Mouse (Mus musculus): Measurements from ENCODE around the gene Gbf1.
"Not testable (repeated sequence)": the region's sequence is repeated elsewhere in the genome, so short reads cannot be mapped to it uniquely, and the experiment has no call there.

The Gbf1 gene

DNA sequence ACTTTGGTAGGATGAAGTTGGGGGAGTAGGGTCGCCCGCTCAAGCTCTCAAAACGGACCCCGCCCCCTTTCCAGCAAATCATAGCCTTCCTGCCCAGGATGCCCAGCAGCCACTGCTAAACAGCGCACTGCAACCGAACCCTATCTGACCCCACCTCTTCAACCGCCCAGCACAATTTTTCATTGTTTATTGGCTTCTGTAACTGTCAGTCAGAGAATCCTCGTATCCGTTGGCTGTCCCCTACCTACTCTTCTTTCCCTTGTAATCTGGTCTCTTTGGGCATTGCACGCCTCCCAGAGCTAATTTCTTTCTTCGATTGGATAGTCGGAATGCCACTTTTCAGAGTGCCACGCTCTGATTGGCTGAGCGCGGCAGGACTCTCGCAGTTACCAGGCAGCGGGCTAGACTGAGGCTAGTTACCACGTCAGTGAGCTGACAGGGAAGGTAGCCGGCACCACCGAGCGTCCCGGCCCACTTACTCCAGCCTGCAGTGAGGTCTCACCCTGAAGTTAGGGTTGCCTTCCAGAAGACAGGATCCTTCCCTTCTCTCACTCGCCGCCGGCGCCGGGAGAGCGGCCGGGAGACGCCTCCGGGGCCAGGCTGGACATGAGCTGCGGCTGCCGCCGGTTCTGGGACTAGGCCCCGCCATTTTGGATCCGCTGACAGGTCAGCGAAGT lies at the start of gene Gbf1:
Gene Gbf1 (plus strand): TSS at position 383 of the 677 bp plus-strand sequence.
- DNase-seq: peak; percentile 92 to 96

DNA sequence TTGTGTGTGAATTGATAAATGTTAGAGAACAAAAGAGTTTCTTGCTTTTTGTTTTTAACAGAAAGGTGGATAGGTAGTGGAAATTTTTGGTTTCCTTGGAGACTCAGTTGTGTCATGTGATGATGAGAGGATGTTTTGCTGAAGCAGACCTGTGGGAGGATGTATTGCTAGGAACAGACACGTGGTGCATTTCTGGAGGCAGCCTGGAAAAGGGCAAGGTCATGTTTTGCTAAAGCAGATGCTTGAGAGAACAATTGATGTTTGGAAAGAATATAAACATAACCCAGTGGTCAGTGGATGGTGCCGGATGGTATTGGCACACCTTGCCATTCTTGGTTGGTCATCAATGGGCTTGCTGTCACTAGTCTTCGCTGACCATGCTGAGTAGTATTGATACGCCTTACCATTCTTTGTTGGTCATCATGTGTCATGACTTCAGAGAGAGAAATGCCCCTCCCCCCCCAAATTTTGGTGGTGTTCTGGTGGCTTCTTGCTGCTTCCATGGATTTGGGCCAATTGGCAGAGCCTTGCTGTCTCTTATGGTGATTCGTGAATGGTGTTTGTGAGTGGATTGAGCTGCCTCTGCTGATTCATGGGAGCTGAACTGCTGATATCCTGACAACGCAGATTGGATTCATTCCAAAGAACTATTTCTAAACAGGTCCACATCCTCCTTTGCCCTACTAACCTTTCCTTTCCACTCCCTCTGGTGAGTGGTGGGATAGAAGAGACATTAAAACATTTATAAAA lies 48.7 kb upstream of the Gbf1 start:
- no peak for DNase-seq

- DNase-seq: no peak
These were observed 48.1 kb upstream of the Gbf1 start for GRCm38 (mm10) chr19:46104187-46104557.

DNA sequence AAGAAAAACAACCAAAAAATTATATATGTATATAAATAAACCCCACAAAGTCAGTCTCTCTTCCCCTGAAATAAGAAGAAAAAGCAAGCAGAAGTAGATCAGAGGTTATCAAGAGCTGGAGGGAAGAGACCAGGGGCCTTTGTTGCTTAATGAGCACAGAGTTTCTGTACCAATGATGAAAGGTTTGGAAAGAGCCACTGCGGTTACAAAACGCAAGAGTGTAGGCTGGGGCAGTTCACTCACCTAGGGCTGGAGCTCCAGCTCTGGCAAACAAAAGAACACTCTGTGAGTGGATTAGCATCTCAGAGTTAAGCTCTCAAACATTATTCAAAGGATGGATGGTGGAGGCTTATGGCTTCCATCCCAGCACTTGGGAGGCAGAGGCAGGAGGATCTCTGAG lies 42.1 kb upstream of the Gbf1 start:
- DNase-seq: no peak

DNA sequence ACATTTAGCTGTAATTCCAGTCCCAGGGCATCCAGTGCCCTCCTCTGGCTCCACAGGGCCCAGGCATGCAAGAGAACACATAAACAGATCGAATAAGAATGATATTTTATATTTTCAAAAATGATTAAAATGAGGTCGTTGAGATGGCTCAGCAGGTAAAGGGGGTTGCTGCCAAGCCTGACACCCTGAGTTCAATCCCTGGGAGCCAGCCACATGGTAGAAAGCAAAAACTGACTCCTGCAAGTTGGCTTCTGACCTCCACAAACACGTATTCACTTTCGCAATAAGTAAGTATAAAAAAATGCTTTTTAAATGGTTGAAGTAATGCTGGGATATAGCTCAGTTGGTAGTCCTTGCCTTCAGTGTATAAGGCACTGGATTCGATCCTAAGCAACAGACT lies 41.5 kb upstream of the Gbf1 start:
- no peak for DNase-seq

- no peak for DNase-seq
These were observed 37.7 kb upstream of the Gbf1 start for GRCm38 (mm10) chr19:46114617-46115016.

DNA sequence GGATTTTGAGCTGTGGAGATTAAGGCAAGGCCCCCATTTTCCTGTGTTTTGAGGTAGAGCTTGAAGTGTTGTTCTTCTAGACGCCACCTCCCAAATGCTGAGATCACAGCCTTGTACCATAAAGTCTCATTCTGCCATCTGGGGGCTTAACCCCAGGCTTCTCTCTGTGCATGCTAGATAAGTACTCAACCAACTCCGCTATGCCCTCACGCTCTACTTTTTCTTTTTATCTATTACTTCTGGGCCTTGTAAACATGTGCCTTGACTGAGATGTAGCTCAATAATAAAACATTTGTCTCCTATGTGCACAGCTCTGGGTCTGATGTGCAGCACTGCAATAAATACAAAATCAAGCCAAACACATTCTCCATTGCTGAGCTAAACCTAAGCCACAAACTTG lies 32.9 kb upstream of the Gbf1 start:
- no peak for DNase-seq

DNA sequence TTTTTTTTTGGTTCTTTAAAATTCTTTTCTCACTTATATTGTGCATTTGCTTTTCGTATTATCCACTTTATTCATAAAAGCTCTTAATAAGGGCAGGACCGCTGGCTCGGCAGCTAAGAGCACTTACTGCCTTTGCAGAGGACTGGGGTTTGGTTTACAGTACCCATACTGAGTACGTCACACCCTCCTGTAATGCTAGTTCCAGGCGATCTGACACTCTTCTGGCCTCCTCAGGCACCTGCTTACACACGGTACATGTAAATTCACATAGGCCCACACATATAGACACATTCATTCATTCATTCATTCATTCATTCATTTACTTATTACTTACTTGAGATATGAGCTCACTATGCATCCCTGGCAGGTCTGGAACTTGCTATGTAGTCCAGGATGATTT lies 31.4 kb upstream of the Gbf1 start:
- no peak for DNase-seq

- no peak for DNase-seq
These were observed 28.4 kb upstream of the Gbf1 start for GRCm38 (mm10) chr19:46123876-46124275.

DNA sequence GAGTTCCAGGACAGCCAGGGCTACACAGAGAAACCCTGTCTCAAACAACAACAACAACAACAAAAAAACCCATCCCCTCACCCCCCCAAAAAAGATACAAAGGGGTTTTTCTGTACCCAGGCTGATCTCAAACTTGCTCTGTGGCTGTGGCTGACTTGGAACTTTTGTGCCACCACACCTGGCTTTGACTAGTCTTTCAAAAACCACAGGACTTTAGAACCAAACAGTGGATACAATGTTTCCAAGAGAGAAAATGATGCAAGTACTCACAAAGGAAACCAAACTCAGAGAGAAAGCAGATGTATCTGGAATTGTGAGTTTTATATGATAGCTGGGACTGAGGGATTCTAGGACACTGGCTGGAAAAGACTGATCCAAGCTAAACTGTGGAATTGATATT lies 27.7 kb upstream of the Gbf1 start:
- no peak for DNase-seq

GRCm38 (mm10) chr19:46126301-46126700 lies 26.0 kb upstream of the Gbf1 start:
- no peak for DNase-seq

DNA sequence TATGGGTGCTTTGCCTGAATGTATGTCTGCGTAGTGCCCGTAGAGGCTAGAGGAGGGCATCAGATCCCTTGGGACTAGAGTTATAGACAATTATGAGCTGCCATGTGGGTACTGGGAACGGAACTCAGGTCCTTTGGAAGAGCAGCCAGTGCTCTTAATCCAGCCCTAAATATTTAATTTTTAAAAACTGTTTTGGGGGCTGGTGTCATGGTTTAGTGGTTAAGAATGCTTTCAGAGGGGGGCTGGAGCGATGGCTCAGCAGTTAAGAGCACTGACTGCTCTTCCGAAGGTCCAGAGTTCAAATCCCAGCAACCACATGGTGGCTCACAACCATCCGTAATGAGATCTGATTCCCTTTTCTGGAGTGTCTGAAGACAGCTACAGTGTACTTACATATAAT lies 22.6 kb upstream of the Gbf1 start:
- not testable (repeated sequence) for DNase-seq

DNA sequence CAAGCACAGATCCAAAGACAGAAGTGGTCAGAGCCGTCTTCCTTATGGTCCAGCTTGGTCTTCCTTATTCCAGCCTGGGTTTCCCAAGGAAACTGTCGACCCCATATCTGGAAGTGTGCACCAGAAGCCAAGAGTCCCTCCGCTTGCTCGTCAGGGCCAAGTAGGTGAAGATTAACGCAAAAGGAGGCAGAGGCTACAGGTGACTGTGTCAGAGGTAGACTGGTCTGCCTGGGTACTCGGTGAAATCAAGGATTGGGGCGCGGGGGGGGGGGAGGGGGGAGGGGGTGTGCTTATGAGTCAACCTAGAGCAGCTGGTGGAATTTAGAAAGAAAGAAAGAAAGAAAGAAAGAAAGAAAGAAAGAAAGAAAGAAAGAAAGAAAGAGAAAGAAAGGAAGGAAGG lies 21.0 kb upstream of the Gbf1 start:
- no peak for DNase-seq

GRCm38 (mm10) chr19:46131694-46132525 lies 20.4 kb upstream of the Gbf1 start, which contains the start of gene Elovl3:
Gene Elovl3 (plus strand): TSS chr19:46131897.
- DNase-seq: peak; percentile 54 to 62

DNA sequence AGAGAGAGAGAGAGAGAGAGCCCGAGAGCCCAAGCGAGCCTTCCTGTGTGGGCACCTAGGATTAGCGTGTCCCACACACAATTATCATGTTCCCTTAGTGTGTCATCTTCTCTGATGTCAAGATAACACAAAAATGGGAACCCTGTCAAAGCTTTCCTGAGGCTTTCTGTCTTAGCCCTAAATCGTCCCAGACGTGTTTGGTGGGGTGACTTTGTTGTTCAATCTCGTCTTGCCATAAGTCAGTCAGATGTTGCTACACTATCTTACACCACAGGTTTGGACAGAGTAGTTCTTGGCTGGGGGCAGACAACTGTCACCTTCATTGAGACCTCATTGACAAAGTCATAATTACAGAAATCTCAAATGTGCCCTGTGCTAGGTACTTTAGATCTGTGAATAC lies 19.7 kb upstream of the Gbf1 start:
- no peak for DNase-seq

DNA sequence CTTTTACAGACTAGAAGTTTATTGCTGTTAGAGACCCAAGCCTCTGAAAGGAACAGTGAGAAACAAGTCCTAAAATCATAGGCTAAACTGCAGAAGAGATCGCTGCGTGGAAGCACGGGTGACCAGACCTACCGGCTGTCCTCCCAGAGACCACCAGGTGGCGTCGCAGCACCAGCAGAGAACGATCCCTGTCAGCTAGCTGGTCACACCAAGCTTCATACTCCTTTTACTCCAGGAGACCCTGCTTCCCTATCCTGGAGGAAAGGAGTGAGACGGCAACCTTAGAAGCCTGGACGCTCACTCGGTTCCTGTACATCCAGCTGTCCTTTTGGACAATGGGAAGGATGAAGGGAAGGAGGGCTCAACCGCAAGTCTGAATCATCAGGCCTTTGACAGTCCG lies 17.0 kb upstream of the Gbf1 start:
- DNase-seq: peak; percentile 96

DNA sequence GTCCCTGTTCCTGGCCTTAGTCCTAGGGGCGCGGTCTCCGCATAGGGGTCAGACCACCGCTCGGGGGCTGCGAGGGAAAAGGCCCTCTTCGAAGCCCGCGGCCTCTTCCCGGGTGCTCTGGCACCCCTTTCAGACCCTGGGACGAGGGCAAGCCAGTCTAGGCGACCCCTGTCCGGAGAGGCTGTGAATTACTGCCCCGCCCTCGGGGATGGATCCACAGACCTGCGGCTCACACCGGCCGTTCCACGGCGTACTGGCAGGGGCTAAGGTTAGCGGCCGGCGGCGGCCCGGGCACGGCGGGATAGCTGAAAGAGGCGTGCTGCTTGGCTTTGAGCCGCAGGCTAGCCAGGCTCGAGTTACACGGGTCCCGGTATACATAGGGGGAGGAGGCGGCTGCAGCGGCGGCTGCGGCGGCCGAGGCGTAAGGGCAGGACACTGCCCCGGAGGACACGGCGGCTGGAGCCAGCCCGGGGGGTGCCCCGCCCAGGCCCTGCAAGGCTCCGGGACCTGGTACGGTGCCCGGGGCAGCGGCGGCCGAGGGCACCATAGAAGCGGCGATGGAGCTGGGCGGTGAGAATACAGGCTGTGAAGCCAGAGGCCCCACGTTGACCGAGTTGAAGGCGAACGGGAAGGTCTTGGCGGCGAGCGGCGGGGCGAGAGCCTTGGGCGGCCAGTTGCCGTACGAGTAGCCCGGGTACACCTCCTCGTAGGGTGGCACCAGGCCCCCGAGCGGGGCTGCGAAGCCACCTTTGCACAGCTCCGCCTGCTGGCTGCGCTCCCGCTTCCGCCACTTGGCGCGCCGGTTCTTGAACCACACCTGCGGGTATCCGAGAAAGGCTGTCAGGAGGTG lies 16.3 kb upstream of the Gbf1 start:
- DNase-seq: peak; percentile 69 to 80

DNA sequence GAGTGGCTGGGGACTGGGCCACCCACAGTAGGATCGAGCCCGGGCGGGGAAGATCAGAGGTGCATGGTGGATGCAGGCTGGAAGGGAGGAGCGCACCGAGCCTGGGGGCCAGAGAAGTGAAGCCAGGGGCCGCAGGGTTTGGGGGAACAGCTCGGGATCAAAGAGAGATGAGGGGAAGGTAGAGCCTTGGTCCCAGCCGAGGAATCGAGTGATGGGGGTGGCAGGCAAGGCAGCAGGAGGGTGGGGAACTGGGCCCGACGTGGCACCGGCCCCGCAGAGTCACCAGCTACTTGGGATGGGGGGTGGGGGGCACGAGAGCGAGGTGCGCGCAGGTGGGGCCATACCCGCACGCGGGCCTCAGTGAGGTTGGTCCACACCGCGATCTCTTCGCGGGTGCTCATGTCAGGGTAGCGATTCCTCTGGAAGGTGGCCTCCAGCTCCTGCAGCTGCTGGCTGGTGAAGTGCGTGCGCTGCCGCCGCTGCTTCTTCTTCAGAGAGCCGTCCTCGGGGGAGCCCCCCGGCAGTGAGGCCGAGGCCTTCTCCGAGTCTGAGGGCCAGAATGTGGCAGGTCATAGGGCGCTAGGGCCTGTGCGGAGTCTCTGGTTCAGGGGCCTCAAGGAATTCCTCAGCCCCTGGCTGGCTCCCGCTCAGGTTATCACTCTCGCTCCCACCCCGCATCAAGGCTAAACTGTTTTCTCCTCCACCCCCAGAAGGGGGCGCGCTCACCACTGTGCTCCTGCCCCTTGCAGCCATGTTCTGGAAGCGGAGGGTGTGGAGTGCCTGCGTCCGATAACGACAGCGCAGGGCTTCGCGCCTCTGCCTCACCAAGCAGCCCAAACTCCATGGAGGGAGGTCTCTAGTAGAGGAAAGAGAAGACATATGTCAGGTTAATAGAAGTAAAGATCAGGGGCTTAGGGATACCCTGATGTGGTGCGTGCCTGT lies 15.4 kb upstream of the Gbf1 start:
- DNase-seq: peak; percentile 78 to 82

DNA sequence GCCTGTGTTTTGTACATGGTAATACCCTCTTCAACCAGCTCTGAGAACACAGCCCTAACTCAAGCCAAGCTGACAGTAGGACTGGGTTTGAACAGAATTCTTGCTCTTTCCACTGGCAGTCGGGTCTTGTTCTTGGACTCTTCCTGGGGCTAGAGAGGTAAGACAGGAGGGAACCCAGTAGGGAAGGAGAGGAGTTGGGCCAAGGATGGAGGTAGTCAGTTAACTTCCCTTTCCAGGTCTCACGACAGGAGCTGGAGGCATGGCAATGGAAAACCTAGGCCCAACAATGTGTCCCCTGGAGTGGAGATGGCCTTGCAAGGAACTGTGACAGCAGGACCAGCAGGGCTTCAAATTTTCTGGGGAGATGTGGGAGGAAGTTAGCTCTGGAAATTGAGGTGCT lies 12.0 kb upstream of the Gbf1 start:
- DNase-seq: no peak

DNA sequence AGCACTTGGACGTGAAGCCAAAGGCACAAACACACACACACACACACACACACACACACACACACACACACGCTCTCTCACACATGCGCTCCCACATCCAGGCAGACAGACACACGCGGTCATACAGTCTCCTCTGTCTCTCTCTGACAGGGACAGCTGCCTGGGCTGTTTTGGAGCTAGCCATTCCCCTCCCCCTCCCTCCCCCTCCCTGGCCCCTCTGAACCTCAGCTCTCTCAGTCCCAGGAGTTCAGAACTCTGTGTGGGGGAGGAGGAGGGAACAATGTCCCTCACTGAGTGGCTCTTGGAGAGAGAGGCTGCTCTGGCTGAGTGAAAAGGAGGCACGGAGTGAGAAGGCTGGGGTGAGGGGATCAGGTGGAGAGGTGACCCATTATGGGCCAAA lies 11.2 kb upstream of the Gbf1 start:
- DNase-seq: peak; percentile 17 to 31

Data from kidney, postnatal 4 days (tissue).